In the genomic region with DNA sequence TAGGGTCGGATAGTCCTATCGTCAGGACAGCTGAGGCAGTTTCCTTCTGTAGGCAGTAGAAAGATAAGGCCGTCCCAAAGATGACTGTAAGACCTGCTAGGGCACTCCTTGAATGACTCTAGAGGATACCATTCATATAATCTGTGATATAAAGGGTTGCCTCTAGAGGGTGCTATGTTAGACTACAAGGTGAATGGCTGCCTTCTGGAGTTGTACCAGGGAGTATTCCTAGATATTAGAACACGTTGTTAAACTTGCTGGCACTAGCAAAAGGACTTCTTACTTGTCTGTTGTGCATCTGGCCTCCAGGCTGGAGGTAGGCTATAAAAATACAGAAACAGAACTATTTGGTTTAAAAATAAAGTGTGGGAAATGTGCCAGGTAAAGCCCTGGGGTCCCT, we compare ENCODE assay signal across 14 mouse cellular contexts.
DNase-seq lines count a peak whose midpoint lies in the region; ATAC-seq and TF ChIP-seq lines count a peak whose summit lies in the region.
"Had no signal": no experiment of that assay in that cellular context is flagged by ENCODE, and none has a peak within 500 bp of the region (broad histone marks: within the 10 kb centered on the region; RNA-seq: fewer than 3 reads in every experiment).

No protein-coding gene starts in this region.

- peaks cover 3% of the 10 kb centered on the region for H3K4me1 ChIP-seq in heart, adult 2 months (ENCODE audit: control insufficient read depth, insufficient read depth, low read length)
- H3K4me1 ChIP-seq in lung, embryonic 14.5 days (ENCODE audit: insufficient read depth), result peaks cover 8% of the 10 kb centered on the region
- H3K4me1 ChIP-seq: midbrain, embryonic 15.5 days had no signal

- no peak overlapping the region for H3K9ac ChIP-seq in heart, adult 2 months (ENCODE audit: low read depth, low read length)
- H3K9ac ChIP-seq in lung, embryonic 14.5 days, result no peak overlapping the region
- H3K9ac ChIP-seq: hindbrain, embryonic 13.5 days; midbrain, embryonic 15.5 days; neural tube, embryonic 13.5 days had no signal

- H3K4me3 ChIP-seq in heart, adult 2 months, result no peak overlapping the region
- no peak overlapping the region for H3K4me3 ChIP-seq in lung, embryonic 14.5 days (ENCODE audit: low read depth, low read length)
- H3K4me3 ChIP-seq: hindbrain, embryonic 13.5 days; midbrain, embryonic 15.5 days; neural tube, embryonic 13.5 days had no signal

- no peak overlapping the region for H3K27ac ChIP-seq in heart, adult 2 months
- H3K27ac ChIP-seq in lung, embryonic 14.5 days (ENCODE audit: low read depth), result no peak overlapping the region
- H3K27ac ChIP-seq: hindbrain, embryonic 13.5 days; midbrain, embryonic 15.5 days; neural tube, embryonic 13.5 days had no signal

- DNase-seq in heart, adult 2 months, result no peak
- DNase-seq in heart, adult 18-20 months, result no peak
- DNase-seq in lung, embryonic 14.5 days, result peak; percentile 58
- DNase-seq in lung, postnatal 36 days, result no peak
- DNase-seq in R1 (ENCODE audit: low read depth, low spot score), result peak; percentile 61
- DNase-seq in skeletal muscle tissue, adult 2 months (ENCODE audit: low read depth, low spot score), result peak; percentile 18
- no peak for DNase-seq in B cell, adult 2 months
- DNase-seq: adrenal gland, postnatal 25 days; kidney, adult 9 months; layer of hippocampus, adult 9-11 months; thymus, adult 18-20 months had no signal

- no peak for TF ChIP-seq POLR2A in heart, adult 2 months (IDR thresholded peaks at IDR 0.05; ENCODE audit: insufficient read depth, low read depth, low read length)

- intact Hi-C loops in heart, adult 2 months (cut with DNase I), result no loop called here

- no peak for ATAC-seq in lung, embryonic 14.5 days (ENCODE audit: insufficient read depth)
- ATAC-seq: midbrain, embryonic 15.5 days had no signal

- TF ChIP-seq CTCF in heart, adult 2 months (IDR thresholded peaks at IDR 0.05), result peak; percentile 53
- TF ChIP-seq CTCF in lung, embryonic 14.5 days (IDR thresholded peaks at IDR 0.05; ENCODE audit: low read depth), result peak; percentile 24; the same call in 1 of the 2 replicates

- no peak overlapping the region for H3K4me2 ChIP-seq in lung, embryonic 14.5 days
- H3K4me2 ChIP-seq: hindbrain, embryonic 13.5 days; midbrain, embryonic 15.5 days; neural tube, embryonic 13.5 days had no signal

- no peaks in the 10 kb centered on the region for H3K9me3 ChIP-seq in lung, embryonic 14.5 days (ENCODE audit: low read depth, low read length)
- H3K9me3 ChIP-seq: hindbrain, embryonic 13.5 days; midbrain, embryonic 15.5 days; neural tube, embryonic 13.5 days had no signal

- no peaks in the 10 kb centered on the region for H3K36me3 ChIP-seq in heart, adult 2 months (ENCODE audit: control insufficient read depth, insufficient read depth, low read length)
- no peaks in the 10 kb centered on the region for H3K36me3 ChIP-seq in lung, embryonic 14.5 days (ENCODE audit: insufficient read depth)
- H3K36me3 ChIP-seq: hindbrain, embryonic 13.5 days; midbrain, embryonic 15.5 days; neural tube, embryonic 13.5 days had no signal

- 32% methylated on average over 4 of the region's 4 CpGs for WGBS in heart, adult 2 months
- 38% methylated on average over 4 of the region's 4 CpGs for WGBS in lung, embryonic 14.5 days

- H3K79me2 ChIP-seq in heart, adult 2 months (replicated peaks; ENCODE audit: control insufficient read depth, insufficient read depth, low read length), result no peaks in the 10 kb centered on the region

- H3K27me3 ChIP-seq in heart, adult 2 months (ENCODE audit: control insufficient read depth, insufficient read depth, low read length), result no peaks in the 10 kb centered on the region
- H3K27me3 ChIP-seq in lung, embryonic 14.5 days (ENCODE audit: insufficient read depth, low read length), result no peaks in the 10 kb centered on the region
- H3K27me3 ChIP-seq: midbrain, embryonic 15.5 days; neural tube, embryonic 13.5 days had no signal

- no peak for TF ChIP-seq EP300 in heart, adult 2 months (IDR thresholded peaks at IDR 0.05; ENCODE audit: insufficient read depth, low read depth, low read length)

Comparison
In these comparisons a context has a peak if more than half of its experiments do, and no peak if none do; other contexts are left out.
1. DNase-seq: peak in lung, embryonic 14.5 days (single experiment), R1 (single experiment) and skeletal muscle tissue, adult 2 months (single experiment); none in heart, adult 2 months (0 of 2), heart, adult 18-20 months (0 of 2), lung, postnatal 36 days (single experiment) and B cell, adult 2 months (0 of 2).